Mouse (Mus musculus) ovary, adult 18-20 months (tissue): ENCODE results near the gene Ckap2.

Experiments used
- DNase-seq: peaks from one replicate; pipeline ENCODE4 v3.0.0; 2022; ENCODE audit warnings: low spot score, mixed read lengths

Ckap2 gene

DNA sequence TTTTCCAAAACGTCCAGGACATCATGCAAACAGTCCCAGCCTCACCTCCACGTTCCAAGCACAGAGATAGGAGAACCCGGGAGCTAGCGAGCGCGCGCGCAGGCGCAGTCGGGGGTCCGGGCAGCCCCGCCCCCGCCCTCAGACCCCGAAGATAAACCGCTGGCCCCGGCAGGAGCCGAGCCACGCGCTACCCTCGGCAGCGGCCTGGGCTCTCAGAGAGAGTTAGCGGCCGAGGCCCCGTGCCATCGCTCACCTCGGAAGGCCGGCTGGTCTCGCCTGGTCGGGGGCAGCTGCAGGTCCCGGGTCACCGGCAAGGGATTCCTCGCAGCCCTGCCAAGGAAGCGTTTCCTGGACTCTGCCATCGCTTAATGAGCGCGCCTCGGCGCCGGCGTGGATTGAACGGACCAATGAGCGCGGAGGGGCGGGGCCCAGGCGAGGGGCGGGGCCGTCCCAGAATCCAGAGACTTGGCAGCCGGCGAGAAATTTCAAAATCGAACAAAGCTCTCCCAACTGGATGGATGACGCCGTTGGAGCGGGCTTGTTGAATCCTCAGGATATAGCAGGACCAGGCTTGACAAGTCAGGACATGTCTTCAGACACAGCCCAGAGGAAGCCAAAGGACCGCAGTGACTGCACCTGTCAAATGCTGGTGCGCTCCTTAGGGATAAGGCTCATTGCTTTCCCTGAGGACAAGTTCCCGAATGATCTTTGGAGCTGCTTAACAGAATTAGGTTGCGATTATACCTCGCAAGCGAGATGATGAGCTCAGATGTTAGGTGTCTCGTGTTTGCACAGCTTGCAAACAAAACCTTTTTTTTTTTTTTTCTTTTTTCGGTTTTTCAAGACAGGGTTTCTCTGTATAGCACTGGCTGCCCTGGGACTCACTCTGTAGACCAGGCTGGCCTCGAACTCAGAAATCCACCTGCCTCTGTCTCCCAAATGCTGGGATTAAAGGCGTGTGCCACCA lies at the start of gene Ckap2:
TSS of gene Ckap2 (minus strand) at position 389 of the 967 bp plus-strand sequence.
- peak; percentile 81 for DNase-seq

- no peak for DNase-seq
Measured at GRCm38 (mm10) chr8:22228621-22229020, 43.0 kb upstream of the Ckap2 start.

GRCm38 (mm10) chr8:22227061-22227877 lies 41.6 kb upstream of the Ckap2 start, which contains the start of gene Thsd1:
Gene Thsd1 (plus strand): TSS chr8:22227313.
- DNase-seq = peak; percentile 33

- no peak for DNase-seq
Measured at GRCm38 (mm10) chr8:22226361-22226760, 40.7 kb upstream of the Ckap2 start.

- no peak for DNase-seq
Measured at GRCm38 (mm10) chr8:22214826-22215225, 29.2 kb upstream of the Ckap2 start.

DNA sequence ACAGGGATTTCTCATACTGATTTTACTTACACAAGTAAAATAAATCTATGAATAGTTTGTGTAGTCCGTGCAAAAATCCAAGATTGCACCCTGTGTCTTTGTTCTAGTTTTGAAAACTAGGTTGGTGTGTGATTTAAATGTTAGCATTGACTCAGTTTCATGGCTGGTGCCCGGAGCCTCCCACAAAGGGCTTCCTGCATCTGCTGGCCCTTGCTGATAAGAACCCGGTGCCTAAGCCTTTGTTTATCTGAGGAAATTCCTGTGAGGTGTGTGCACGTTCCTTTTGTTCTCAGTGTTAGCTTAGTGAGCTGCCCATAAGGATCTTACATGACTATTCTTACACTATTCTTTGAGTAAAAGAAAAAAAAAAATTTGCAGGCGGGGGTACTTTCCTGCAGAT lies 23.4 kb upstream of the Ckap2 start:
- DNase-seq = no peak

DNA sequence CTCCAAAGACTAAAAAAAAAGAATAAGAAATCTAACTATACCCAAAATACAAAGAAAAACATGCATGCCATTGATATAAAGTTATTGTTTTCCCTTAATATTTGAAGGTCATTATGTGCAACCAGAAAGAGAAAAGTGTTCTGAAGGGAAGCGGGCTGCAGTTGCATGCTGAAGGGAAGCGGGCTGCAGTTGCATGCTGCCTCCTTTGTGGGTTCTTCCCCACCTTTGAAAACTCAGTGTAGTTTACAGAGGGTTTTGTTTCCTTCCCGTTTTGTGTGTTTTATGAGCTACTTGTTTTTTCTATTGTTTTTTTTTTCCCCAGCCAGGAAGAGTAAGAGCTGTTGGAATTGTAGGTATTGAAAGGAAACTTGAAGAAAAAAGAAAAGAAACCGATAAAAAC lies 21.9 kb upstream of the Ckap2 start:
- DNase-seq = no peak

DNA sequence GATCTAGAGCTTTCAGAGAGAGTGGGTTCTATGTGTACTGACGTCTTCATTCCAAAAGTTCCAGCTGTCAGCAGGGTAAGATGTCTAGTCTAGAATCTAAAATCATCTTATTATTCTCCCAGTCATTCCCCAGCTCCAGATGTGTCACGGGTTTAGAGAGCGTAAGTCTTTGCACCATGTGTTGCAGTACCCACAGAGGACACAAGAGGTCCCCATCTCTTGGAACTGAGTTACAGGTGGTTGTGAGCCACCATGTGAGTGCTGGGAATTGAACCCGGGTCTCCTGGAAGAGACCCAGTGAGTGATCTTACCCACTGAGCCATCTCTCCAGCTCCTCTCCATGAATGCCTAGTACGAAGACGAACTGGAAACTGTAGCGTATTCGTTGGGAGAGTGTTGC lies 13.9 kb upstream of the Ckap2 start:
- DNase-seq = no peak

GRCm38 (mm10) chr8:22197914-22198313 lies 12.3 kb upstream of the Ckap2 start:
- no peak for DNase-seq

DNA sequence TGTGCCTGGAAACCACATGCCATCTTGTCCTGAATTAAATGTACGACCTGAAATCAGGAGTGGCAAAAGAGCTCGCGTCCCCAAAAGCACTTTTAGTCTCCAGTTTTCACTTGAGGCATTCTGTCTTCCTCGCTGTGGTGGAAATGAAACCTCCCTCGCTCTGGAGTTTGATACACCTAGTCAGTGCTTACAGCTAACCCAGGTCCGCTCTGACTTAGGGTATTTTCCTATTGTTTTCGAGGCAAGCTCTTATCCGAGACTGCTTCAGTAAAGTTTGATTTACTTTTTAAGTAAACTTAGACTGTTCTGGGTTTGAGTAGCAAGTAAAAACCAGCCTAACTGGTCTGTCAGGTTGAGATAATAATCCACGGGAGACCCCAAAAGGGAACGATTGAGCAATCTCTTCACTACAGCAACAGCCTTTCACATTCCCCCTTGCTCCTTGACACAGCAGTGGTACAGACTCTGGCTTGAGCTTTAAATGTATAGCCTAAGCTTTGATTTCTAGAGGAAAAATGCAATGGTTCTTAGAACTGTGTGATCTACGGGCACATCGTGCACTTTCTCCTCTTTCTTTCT lies 7.9 kb upstream of the Ckap2 start:
- no peak for DNase-seq

- peak; percentile 76 for DNase-seq
Measured at GRCm38 (mm10) chr8:22192660-22193431, 7.2 kb upstream of the Ckap2 start, which contains the start of gene Vps36. Gene Vps36 (plus strand): TSS chr8:22192809.

DNA sequence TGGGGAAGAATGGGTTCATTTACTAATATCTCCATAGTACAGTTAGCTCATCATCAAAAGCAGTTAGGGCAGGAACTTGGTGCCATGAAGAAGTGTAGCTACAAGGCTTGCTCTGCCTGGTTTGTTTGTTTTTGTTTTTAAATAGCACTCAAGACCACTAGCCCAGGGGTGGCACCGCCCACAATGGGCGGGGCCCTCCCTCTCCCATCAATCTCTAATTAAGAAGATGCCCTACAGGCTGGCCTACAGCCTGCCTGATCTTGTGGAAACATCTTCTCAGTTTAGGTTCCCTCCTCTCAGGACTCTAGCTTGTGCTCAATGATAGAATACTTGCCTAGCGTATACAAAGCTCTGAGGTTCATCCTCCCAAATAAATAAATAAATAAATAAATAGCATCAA lies 735 bp downstream of the Ckap2 start:
- no peak for DNase-seq

- no peak for DNase-seq
Measured at GRCm38 (mm10) chr8:22175966-22176365, 9.7 kb downstream of the Ckap2 start.

- DNase-seq = no peak
Measured at GRCm38 (mm10) chr8:22169167-22169566, 16.5 kb downstream of the Ckap2 start.

DNA sequence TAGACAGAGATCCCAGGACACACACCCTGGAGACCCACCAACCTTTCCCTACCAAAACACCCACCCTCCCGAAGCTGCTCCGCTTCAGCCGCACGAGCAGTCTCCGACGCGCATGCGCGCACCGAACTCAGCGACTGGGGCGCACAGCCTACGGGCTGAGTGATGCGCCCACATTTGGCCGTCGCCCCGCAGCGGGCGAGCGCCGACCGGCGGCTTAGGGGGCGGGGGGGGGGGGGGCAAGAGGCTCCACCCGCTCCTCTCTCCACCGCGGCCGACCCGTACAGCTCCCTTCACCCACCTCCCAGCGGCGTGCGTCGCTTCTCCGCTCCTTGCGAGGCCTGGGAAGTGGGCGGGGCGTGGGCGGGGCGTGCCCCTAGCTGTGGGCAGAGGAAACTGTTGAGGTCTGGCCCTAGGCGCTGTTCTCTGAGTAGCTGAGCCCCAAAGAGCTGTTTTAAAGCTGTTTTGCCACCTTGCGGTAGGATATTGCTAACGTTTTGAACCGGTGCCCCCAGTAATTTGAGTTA lies 19.5 kb downstream of the Ckap2 start, which contains the start of gene Nek3:
TSS of gene Nek3 (minus strand) at position 356 of the 524 bp plus-strand sequence.
- peak; percentile 82 for DNase-seq

- DNase-seq = no peak
Measured at GRCm38 (mm10) chr8:22165251-22166079, 20.2 kb downstream of the Ckap2 start.

GRCm38 (mm10) chr8:22164431-22164830 lies 21.2 kb downstream of the Ckap2 start:
- DNase-seq = no peak

- DNase-seq = no peak
Measured at GRCm38 (mm10) chr8:22162206-22162605, 23.4 kb downstream of the Ckap2 start.

DNA sequence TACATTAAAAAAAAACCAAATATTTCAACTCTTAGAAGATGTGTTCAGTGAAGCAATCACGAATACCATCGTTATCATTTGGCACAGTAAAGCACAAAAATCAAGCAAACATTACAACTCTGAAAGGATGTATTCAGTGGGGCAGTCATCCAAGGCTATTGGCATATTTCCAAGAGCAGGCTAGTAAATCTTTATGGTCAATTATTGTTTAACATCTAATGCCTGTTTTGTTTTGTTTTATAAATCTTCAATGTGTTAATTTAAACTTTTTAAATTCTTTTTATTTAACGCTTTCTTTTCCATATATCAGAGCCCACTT lies 35.3 kb downstream of the Ckap2 start:
- no peak for DNase-seq

DNA sequence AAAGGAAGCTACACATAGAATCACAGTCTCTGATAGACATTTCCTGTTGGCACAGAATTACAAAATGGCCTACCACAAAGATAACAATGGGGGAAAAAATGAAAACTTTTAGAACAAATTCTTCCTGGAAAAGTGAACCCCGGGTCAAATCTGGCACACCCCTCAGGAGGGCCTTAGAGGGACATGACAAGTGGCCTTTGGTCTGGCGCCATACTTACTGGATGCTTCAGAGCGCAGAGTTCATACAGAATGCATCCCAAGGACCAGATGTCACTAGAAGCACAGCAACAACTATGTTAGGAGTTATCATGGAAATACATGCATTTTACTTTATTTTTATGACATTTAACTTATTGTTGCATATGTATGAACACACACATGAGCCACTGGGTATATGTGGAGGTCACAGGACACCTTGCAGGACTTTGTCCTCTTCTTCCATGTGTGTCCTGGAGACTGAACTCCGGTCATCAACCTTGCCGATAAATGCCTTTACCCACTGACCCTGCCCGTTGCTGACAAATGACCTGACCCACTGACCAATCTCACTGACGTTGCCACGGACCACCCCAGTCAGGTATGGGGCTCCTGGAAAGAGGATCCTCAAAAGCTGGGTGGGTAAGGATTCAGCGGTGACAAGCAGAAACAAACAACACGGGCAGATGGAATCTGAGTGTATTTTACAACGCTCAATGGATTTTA lies 35.8 kb downstream of the Ckap2 start:
- no peak for DNase-seq
